Mouse (Mus musculus): ENCODE measurements around the gene Gm49361.

DNA sequence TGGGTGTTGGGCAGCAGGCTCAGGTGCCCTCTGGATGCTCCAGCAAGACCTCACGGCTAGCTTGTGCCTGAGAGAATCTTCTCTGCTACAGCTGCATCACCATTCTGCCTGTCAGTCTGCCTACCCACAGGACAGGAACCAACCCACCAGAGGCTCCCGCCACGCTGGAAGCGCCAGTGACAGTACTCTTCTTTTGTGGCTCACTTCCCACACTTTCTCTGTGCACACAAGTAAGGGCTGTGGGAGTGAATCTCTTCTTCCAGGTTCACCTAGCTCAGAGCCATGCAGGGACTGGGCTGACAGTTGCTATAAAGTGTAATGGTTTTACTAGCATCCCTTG is 39.2 kb downstream of the Gm49361 start:
- TF ChIP-seq CTCF (IDR thresholded peaks at IDR 0.05; ENCODE audit: low read depth) (no peak), EP300 (IDR thresholded peaks at IDR 0.05; ENCODE audit: low read depth) (no peak)
